Mouse (Mus musculus): ENCODE data around the gene Lyl1.

DNA sequence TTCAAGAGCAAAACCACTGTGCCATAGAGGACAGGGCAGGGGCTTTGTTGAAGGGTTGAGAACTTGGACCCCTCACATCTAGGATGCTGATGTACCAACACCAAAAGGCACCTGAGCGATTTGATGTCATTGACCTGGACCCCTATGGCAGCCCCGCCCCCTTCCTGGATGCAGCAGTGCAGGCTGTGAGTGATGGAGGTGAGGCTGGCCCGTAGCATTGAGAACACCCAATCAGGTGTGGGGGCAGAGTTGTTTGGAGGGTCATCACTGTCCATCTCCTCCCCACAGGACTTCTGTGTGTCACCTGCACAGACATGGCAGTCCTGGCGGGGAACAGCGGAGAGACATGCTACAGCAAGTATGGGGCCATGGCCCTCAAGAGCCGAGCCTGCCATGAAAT, 6.1 kb upstream of the Lyl1 start:
- TF ChIP-seq MYOD1 (IDR thresholded peaks at IDR 0.05; ENCODE audit: control insufficient read depth in 1 of 3, insufficient read length in 2 of 3, low read depth in 2 of 3) (no peak), TCF12 (IDR thresholded peaks at IDR 0.05; ENCODE audit: insufficient read depth, poor library complexity, severe bottlenecking) (no peak), POLR2A (IDR thresholded peaks at IDR 0.05; ENCODE audit: insufficient read length, low read depth) (no peak), E2F4 (IDR thresholded peaks at IDR 0.05; ENCODE audit: insufficient read depth) (no peak)

Measured in myocyte (in vitro differentiated cells).